Mouse (Mus musculus): ENCODE measurements around the gene Gm11733. TPM values are rescaled to one million over a fixed set of nuclear protein-coding genes. Genes with fewer than 3 reads are reported as not detected.
A peak's percentile ranks its signal among the peaks of the same experiment; 100 is the strongest.

Gene Gm11733
- polyA plus RNA-seq, 1 experiment from 2014 or later: not detected

GRCm38 (mm10) chr11:117466911-117467310 is 17.3 kb upstream of the Gm11733 start:
- no peak overlapping the region for H3K9ac ChIP-seq
- no peak overlapping the region for H3K27ac ChIP-seq
- no peaks in the 10 kb centered on the region for H3K9me3 ChIP-seq (replicated peaks)
- H3K4me3 ChIP-seq (replicated peaks): no peak overlapping the region
- H3K4me2 ChIP-seq: no peak overlapping the region
- H3K4me1 ChIP-seq: peaks cover 24% of the 10 kb centered on the region
- no peak for ATAC-seq (replicated peaks; ENCODE audit: low FRiP score)
- WGBS: 84% methylated on average over 7 of the region's 7 CpGs
- H3K27me3 ChIP-seq: peaks cover 34% of the 10 kb centered on the region
- H3K36me3 ChIP-seq: no peaks in the 10 kb centered on the region

GRCm38 (mm10) chr11:117468585-117469363 is 15.4 kb upstream of the Gm11733 start:
- no peaks in the 10 kb centered on the region for H3K9me3 ChIP-seq (replicated peaks)
- H3K4me1 ChIP-seq: peaks cover 14% of the 10 kb centered on the region
- no peak overlapping the region for H3K4me2 ChIP-seq
- no peak overlapping the region for H3K27ac ChIP-seq
- 50% methylated on average over 6 of the region's 6 CpGs for WGBS
- no peaks in the 10 kb centered on the region for H3K36me3 ChIP-seq
- peaks cover 18% of the 10 kb centered on the region; the same call in 1 of the 2 replicates for H3K27me3 ChIP-seq
- H3K9ac ChIP-seq: no peak overlapping the region
- no peak overlapping the region for H3K4me3 ChIP-seq (replicated peaks)
- no peak for ATAC-seq (replicated peaks; ENCODE audit: low FRiP score)

- H3K27ac ChIP-seq: no peak overlapping the region
- no peak overlapping the region for H3K9ac ChIP-seq
- 77% methylated on average over 5 of the region's 5 CpGs for WGBS
- H3K9me3 ChIP-seq (replicated peaks): no peaks in the 10 kb centered on the region
- ATAC-seq (replicated peaks; ENCODE audit: low FRiP score): no peak
- no peak overlapping the region for H3K4me3 ChIP-seq (replicated peaks)
- H3K4me1 ChIP-seq: peaks cover 14% of the 10 kb centered on the region
- no peak overlapping the region for H3K4me2 ChIP-seq
- H3K27me3 ChIP-seq: peaks cover 16% of the 10 kb centered on the region; the same call in 1 of the 2 replicates
- no peaks in the 10 kb centered on the region for H3K36me3 ChIP-seq
Measured at GRCm38 (mm10) chr11:117469724-117470123, 14.4 kb upstream of the Gm11733 start.

GRCm38 (mm10) chr11:117470586-117471195 is 13.5 kb upstream of the Gm11733 start:
- Histone ChIP-seq H3K4me3 (replicated peaks) (no peak overlapping the region), H3K9me3 (replicated peaks) (no peaks in the 10 kb centered on the region), H3K27ac (no peak overlapping the region), H3K27me3 (peaks cover 9% of the 10 kb centered on the region; the same call in 1 of the 2 replicates), H3K4me1 (peaks cover 8% of the 10 kb centered on the region), H3K9ac (no peak overlapping the region), H3K4me2 (no peak overlapping the region), H3K36me3 (no peaks in the 10 kb centered on the region)
- no peak for ATAC-seq (replicated peaks; ENCODE audit: low FRiP score)
- WGBS: 80% methylated on average over 12 of the region's 12 CpGs

GRCm38 (mm10) chr11:117471625-117472283 is 12.4 kb upstream of the Gm11733 start:
- no peak overlapping the region for H3K4me3 ChIP-seq (replicated peaks)
- H3K4me1 ChIP-seq: peaks cover 8% of the 10 kb centered on the region
- H3K9me3 ChIP-seq (replicated peaks): no peaks in the 10 kb centered on the region
- no peak overlapping the region for H3K9ac ChIP-seq
- H3K4me2 ChIP-seq: no peak overlapping the region
- H3K27ac ChIP-seq: no peak overlapping the region
- ATAC-seq (replicated peaks; ENCODE audit: low FRiP score): no peak
- 0 out of 2 replicates have a peak, but pooled peaks cover 7% of the 10 kb centered on the region for H3K27me3 ChIP-seq
- no peaks in the 10 kb centered on the region for H3K36me3 ChIP-seq
- WGBS: 69% methylated on average over 14 of the region's 14 CpGs

- H3K36me3 ChIP-seq: no peaks in the 10 kb centered on the region
Measured at GRCm38 (mm10) chr11:117472885-117473284, 11.3 kb upstream of the Gm11733 start.

GRCm38 (mm10) chr11:117475204-117475603 is 9.0 kb upstream of the Gm11733 start:
- Histone ChIP-seq H3K4me1 (peaks cover 14% of the 10 kb centered on the region), H3K4me2 (no peak overlapping the region), H3K36me3 (no peaks in the 10 kb centered on the region), H3K9ac (no peak overlapping the region), H3K4me3 (replicated peaks) (no peak overlapping the region), H3K9me3 (replicated peaks) (no peaks in the 10 kb centered on the region; the same call in 1 of the 2 replicates), H3K27ac (no peak overlapping the region), H3K27me3 (no peaks in the 10 kb centered on the region)
- no peak for ATAC-seq (replicated peaks; ENCODE audit: low FRiP score)
- 97% methylated on average over 2 of the region's 2 CpGs for WGBS

More at GRCm38 (mm10) chr11:117472885-117473284, 11.3 kb upstream of the Gm11733 start:
- no peaks in the 10 kb centered on the region for H3K27me3 ChIP-seq
- no peak overlapping the region for H3K27ac ChIP-seq
- ATAC-seq (replicated peaks; ENCODE audit: low FRiP score): no peak
- no peak overlapping the region for H3K9ac ChIP-seq
- 68% methylated on average over 8 of the region's 8 CpGs for WGBS
- no peak overlapping the region for H3K4me2 ChIP-seq
- no peak overlapping the region for H3K4me3 ChIP-seq (replicated peaks)
- no peaks in the 10 kb centered on the region; the same call in 1 of the 2 replicates for H3K9me3 ChIP-seq (replicated peaks)
- H3K4me1 ChIP-seq: peaks cover 8% of the 10 kb centered on the region

- Histone ChIP-seq H3K4me1 (peaks cover 14% of the 10 kb centered on the region), H3K9me3 (replicated peaks) (no peaks in the 10 kb centered on the region; the same call in 1 of the 2 replicates), H3K27ac (no peak overlapping the region), H3K27me3 (peaks cover 3% of the 10 kb centered on the region; the same call in 1 of the 2 replicates), H3K9ac (no peak overlapping the region), H3K36me3 (no peaks in the 10 kb centered on the region), H3K4me2 (peak overlapping the region; percentile 31), H3K4me3 (replicated peaks) (no peak overlapping the region)
- 0 out of 2 replicates have a peak, but pooled peaks have one; percentile 72 for ATAC-seq (replicated peaks; ENCODE audit: low FRiP score)
- 25% methylated on average over 10 of the region's 10 CpGs for WGBS
Measured at GRCm38 (mm10) chr11:117475669-117476068, 8.5 kb upstream of the Gm11733 start.

- Histone ChIP-seq H3K9ac (no peak overlapping the region), H3K27me3 (peaks cover 8% of the 10 kb centered on the region; the same call in 1 of the 2 replicates), H3K9me3 (replicated peaks) (no peaks in the 10 kb centered on the region; the same call in 1 of the 2 replicates), H3K27ac (no peak overlapping the region), H3K36me3 (no peaks in the 10 kb centered on the region), H3K4me3 (replicated peaks) (no peak overlapping the region), H3K4me2 (no peak overlapping the region), H3K4me1 (peaks cover 14% of the 10 kb centered on the region)
- ATAC-seq (replicated peaks; ENCODE audit: low FRiP score): no peak
- 69% methylated on average over 5 of the region's 5 CpGs for WGBS
Measured at GRCm38 (mm10) chr11:117476554-117477107, 7.5 kb upstream of the Gm11733 start.

GRCm38 (mm10) chr11:117478271-117479006 is 5.7 kb upstream of the Gm11733 start:
- H3K9ac ChIP-seq: no peak overlapping the region
- 76% methylated on average over 10 of the region's 10 CpGs for WGBS
- no peak overlapping the region for H3K4me3 ChIP-seq (replicated peaks)
- H3K27me3 ChIP-seq: peaks cover 8% of the 10 kb centered on the region; the same call in 1 of the 2 replicates
- H3K36me3 ChIP-seq: no peaks in the 10 kb centered on the region
- peaks cover 29% of the 10 kb centered on the region for H3K4me1 ChIP-seq
- no peak for ATAC-seq (replicated peaks; ENCODE audit: low FRiP score)
- 0 out of 2 replicates have a peak overlapping the region, but pooled peaks have one; percentile 27 for H3K4me2 ChIP-seq
- no peaks in the 10 kb centered on the region; the same call in 1 of the 2 replicates for H3K9me3 ChIP-seq (replicated peaks)
- H3K27ac ChIP-seq: 0 out of 2 replicates have a peak overlapping the region, but pooled peaks have one; percentile 54
